Mouse (Mus musculus) forebrain, embryonic 10.5 days (tissue): ENCODE measurements around the gene Yipf6. TPM values are rescaled to one million over a fixed set of nuclear protein-coding genes. Genes with fewer than 3 reads are reported as not detected.
A peak's percentile ranks its signal among the peaks of the same experiment; 100 is the strongest.
"Not testable (repeated sequence)": the region's sequence is repeated elsewhere in the genome, so short reads cannot be mapped to it uniquely, and the experiment has no call there.

Source experiments
- DNase-seq: peaks from one replicate; pipeline ENCODE4 v3.0.0-alpha.2; 2017; ENCODE audit warnings: low spot score; ENCODE audit errors: extremely low spot score
- H3K27ac ChIP-seq: fragments of 300-500 bp; sonication (generic); 2 replicates; pipeline ENCODE4 v1.5.1; 2016; ENCODE audit warnings: mild to moderate bottlenecking
- H3K27me3 ChIP-seq: fragments of 300-500 bp; sonication (generic); 2 replicates; pipeline ENCODE4 v1.6.1; 2016; ENCODE audit warnings: mild to moderate bottlenecking; ENCODE audit not compliant: poor library complexity, severe bottlenecking
- H3K36me3 ChIP-seq: fragments of 300-500 bp; sonication (generic); replicated peaks from 2 replicates; pipeline ENCODE4 v1.6.1; 2016; ENCODE audit warnings: mild to moderate bottlenecking, moderate library complexity
- H3K4me1 ChIP-seq: fragments of 300-500 bp; sonication (generic); 2 replicates; pipeline ENCODE4 v1.6.1; 2016
- H3K4me3 ChIP-seq: fragments of 300-500 bp; sonication (generic); 2 replicates; pipeline ENCODE4 v1.5.1; 2016; ENCODE audit warnings: mild to moderate bottlenecking, moderate library complexity
- H3K9me3 ChIP-seq: fragments of 300-500 bp; sonication (generic); 2 replicates; pipeline ENCODE4 v1.6.1; 2016; ENCODE audit warnings: mild to moderate bottlenecking, moderate library complexity
- WGBS: fragments of 180-500 bp; shearing (Covaris S2); methylation state at CpG from one replicate; pipeline ENCODE4 v1.1.7; 2016; 5-methylcytosine and 5-hydroxymethylcytosine counted together
- polyA plus RNA-seq: library from polyadenylated mRNA; unstranded; fragments of >200 nt; fragmentation: Nextera tagmentation; extraction: Ambion mirVana; gene quantifications from 2 replicates; pipeline ENCODE4 v1.2.1, GENCODE M21; 2016

Gene Yipf6
- polyA plus RNA-seq, 1 experiment from 2014 or later = 18.9 TPM

GRCm38 (mm10) chrX:98963742-98964141 lies 27.6 kb downstream of the Yipf6 start:
- DNase-seq = no peak
- H3K4me3 ChIP-seq = no peak overlapping the region
- H3K27me3 ChIP-seq = peaks cover 53% of the 10 kb centered on the region
- no peaks in the 10 kb centered on the region for H3K4me1 ChIP-seq
- H3K9me3 ChIP-seq = no peaks in the 10 kb centered on the region
- H3K27ac ChIP-seq = no peak overlapping the region
- H3K36me3 ChIP-seq = no peaks in the 10 kb centered on the region

- no peak for DNase-seq
- no peaks in the 10 kb centered on the region for H3K36me3 ChIP-seq
- H3K4me1 ChIP-seq = no peaks in the 10 kb centered on the region
- H3K27me3 ChIP-seq = peaks cover 45% of the 10 kb centered on the region
- H3K27ac ChIP-seq = no peak overlapping the region
- H3K9me3 ChIP-seq = no peaks in the 10 kb centered on the region
- no peak overlapping the region for H3K4me3 ChIP-seq
Measured at GRCm38 (mm10) chrX:98964513-98964912, 28.4 kb downstream of the Yipf6 start.

- not testable (repeated sequence) for H3K4me1 ChIP-seq, H3K27ac ChIP-seq, H3K4me3 ChIP-seq, H3K36me3 ChIP-seq, DNase-seq, H3K9me3 ChIP-seq
- H3K27me3 ChIP-seq = peaks cover 55% of the 10 kb centered on the region
- WGBS = 51% methylated on average over 5 of the region's 5 CpGs
Measured at GRCm38 (mm10) chrX:98986611-98987010, 50.5 kb downstream of the Yipf6 start.

GRCm38 (mm10) chrX:98989574-98989973 lies 53.5 kb downstream of the Yipf6 start:
- Histone ChIP-seq H3K4me3 (no peak overlapping the region), H3K27ac (no peak overlapping the region), H3K4me1 (no peaks in the 10 kb centered on the region), H3K9me3 (no peaks in the 10 kb centered on the region), H3K27me3 (peaks cover 55% of the 10 kb centered on the region), H3K36me3 (no peaks in the 10 kb centered on the region)
- WGBS = 45% methylated on average over 6 of the region's 6 CpGs
- peak; percentile 35 for DNase-seq

Other genes with a start within 250 kb of the Yipf6 start
- 14.2 and 15.7 TPM in 2 replicates for gene Ophn1, start 45.3 kb upstream of the Yipf6 start, polyA plus RNA-seq
- gene Stard8, start 66.9 kb downstream of the Yipf6 start, polyA plus RNA-seq = 10.9 and 11.4 TPM in 2 replicates
- gene Efnb1, start 199.8 kb downstream of the Yipf6 start, polyA plus RNA-seq = 71.3 and 72.2 TPM in 2 replicates